Mouse (Mus musculus): ENCODE data around the gene Ptch1.

GRCm38 (mm10) chr13:63549210-63549609 is 24.2 kb downstream of the Ptch1 start:
- TF ChIP-seq POLR2A (IDR thresholded peaks at IDR 0.05; ENCODE audit: insufficient read length, low read depth) = no peak
- TF ChIP-seq SRF (IDR thresholded peaks at IDR 0.05; ENCODE audit: control insufficient read depth, insufficient read length, low read depth) = no peak
- no peak for TF ChIP-seq CEBPB (IDR thresholded peaks at IDR 0.05; ENCODE audit: insufficient read depth, poor library complexity, severe bottlenecking)
- TF ChIP-seq MYOG (IDR thresholded peaks at IDR 0.05; ENCODE audit: control insufficient read depth in 1 of 3, insufficient read depth in 1 of 3, insufficient read length in 2 of 3, low read depth in 2 of 3) = no peak
- TF ChIP-seq TCF3 (IDR thresholded peaks at IDR 0.05; ENCODE audit: insufficient read length, low read depth) = no peak
- TF ChIP-seq POLR2AphosphoS2 (IDR thresholded peaks at IDR 0.05; ENCODE audit: insufficient read length, low read depth) = no peak

All from myocyte (in vitro differentiated cells).